Mouse (Mus musculus) testis, adult 2 months (tissue): ENCODE results near the gene Slc30a5. TPM values are rescaled to one million over a fixed set of nuclear protein-coding genes. Genes with fewer than 3 reads are reported as not detected.

ENCODE experiments used
- H3K27ac ChIP-seq: fragments of 200-500 bp; 2 replicates; pipeline ENCODE4 v1.5.1; 2012; ENCODE audit warnings: low read depth, low read length; ENCODE audit not compliant: control insufficient read depth, insufficient read depth
- H3K27me3 ChIP-seq: fragments of 200-500 bp; 2 replicates; pipeline ENCODE4 v1.6.1; 2012; ENCODE audit warnings: mild to moderate bottlenecking, low read length, moderate library complexity; ENCODE audit not compliant: control insufficient read depth, insufficient read depth
- H3K36me3 ChIP-seq: fragments of 200-500 bp; 2 replicates; pipeline ENCODE4 v1.6.1; 2012; ENCODE audit warnings: mild to moderate bottlenecking, low read length; ENCODE audit not compliant: control insufficient read depth, insufficient read depth
- H3K4me1 ChIP-seq: fragments of 200-500 bp; 2 replicates; pipeline ENCODE4 v1.6.1; 2012; ENCODE audit warnings: low read length; ENCODE audit not compliant: control insufficient read depth, insufficient read depth
- H3K4me3 ChIP-seq: fragments of 200-500 bp; 2 replicates; pipeline ENCODE4 v1.5.1; 2012; ENCODE audit warnings: low read depth, mild to moderate bottlenecking, low read length, moderate library complexity, mixed read lengths; ENCODE audit not compliant: control insufficient read depth
- CTCF ChIP-seq: fragments of 200-500 bp; IDR thresholded peaks from 2 replicates; pipeline ENCODE4 v1.5.1; 2012; ENCODE audit warnings: low read depth, mild to moderate bottlenecking, inconsistent platforms, low read length, moderate library complexity; ENCODE audit not compliant: control insufficient read depth, insufficient read depth, insufficient replicate concordance
- POLR2A ChIP-seq: fragments of 200-500 bp; IDR thresholded peaks from 2 replicates; pipeline ENCODE4 v1.6.1; 2012; ENCODE audit warnings: low read depth, mild to moderate bottlenecking, inconsistent platforms, low read length, moderate library complexity; ENCODE audit not compliant: control insufficient read depth
- polyA plus RNA-seq: library from polyadenylated mRNA; depleted of rRNA; stranded (reverse); fragments of >200 nt; gene quantifications from 2 replicates; pipeline ENCODE4 v1.2.3, GENCODE M21; 2012

The Slc30a5 gene
- polyA plus RNA-seq, 1 experiment: 12.5 TPM

DNA sequence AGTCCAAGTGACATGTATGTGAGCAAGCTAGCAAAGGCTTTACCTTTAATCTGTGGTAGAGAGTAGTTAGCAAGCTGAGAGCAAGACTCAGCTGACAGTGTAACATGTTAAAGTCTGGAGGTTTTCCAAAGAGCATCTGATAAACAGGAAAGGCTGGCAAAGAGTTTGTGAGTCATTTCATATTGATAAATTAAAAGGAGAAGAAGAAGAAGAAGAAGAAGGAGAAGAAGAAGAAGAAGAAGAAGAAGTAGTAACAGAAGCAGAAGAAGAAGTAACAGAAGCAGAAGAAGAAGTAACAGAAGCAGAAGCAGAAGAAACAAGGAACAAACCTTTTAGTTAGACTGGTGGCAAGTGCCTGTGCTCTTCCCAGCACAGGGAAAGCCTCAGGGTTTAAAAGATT is 1.6 kb upstream of the Slc30a5 start:
- Histone ChIP-seq H3K27me3 (no peaks in the 10 kb centered on the region), H3K4me1 (no peaks in the 10 kb centered on the region; the same call in 1 of the 2 replicates), H3K36me3 (no peaks in the 10 kb centered on the region), H3K27ac (no peak overlapping the region), H3K4me3 (no peak overlapping the region)
- TF ChIP-seq CTCF: no peak
- no peak for TF ChIP-seq POLR2A

DNA sequence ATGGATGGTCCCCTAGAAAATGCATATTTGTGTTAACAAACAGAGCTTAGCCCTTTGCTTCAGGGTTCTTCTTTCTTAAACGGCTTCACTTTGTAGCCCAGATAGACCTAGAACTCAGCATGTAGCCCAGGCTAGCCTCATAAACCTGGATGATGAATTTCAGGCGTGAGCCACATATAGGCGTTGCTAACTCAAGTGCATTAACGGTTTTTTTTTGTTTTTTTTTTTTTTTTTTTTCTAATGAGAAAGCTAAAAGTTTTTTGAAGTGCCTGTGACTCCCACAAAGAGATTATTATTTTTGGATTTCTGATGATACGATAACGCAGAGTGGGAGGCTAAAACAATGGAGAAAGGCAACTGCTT is 394 bp upstream of the Slc30a5 start:
- Histone ChIP-seq H3K4me1 (no peaks in the 10 kb centered on the region; the same call in 1 of the 2 replicates), H3K27me3 (no peaks in the 10 kb centered on the region), H3K4me3 (peak overlapping the region; percentile 80), H3K36me3 (no peaks in the 10 kb centered on the region; the same call in 1 of the 2 replicates), H3K27ac (no peak overlapping the region)
- TF ChIP-seq CTCF (no peak), POLR2A (no peak)

DNA sequence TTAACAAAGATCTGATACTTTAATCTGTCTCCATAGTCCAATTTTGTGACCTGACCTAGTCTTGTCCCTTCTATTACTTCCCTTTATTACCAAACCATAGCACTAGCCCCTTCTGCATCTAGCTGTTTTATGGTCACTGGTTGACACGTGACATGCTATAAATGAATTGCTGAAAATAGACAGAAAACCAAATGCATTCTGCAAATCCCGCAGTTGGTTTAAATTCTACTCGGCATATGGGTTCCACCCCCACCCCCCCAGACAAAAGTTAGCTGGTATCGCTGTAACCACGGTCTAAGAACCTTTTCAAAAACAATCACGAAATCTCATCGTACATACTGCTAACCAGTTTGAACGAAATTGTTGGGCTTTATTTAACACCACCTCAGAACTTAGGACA is 1.0 kb downstream of the Slc30a5 start:
- TF ChIP-seq POLR2A (no peak), CTCF (no peak)
- peak overlapping the region; percentile 69 for H3K27ac ChIP-seq

DNA sequence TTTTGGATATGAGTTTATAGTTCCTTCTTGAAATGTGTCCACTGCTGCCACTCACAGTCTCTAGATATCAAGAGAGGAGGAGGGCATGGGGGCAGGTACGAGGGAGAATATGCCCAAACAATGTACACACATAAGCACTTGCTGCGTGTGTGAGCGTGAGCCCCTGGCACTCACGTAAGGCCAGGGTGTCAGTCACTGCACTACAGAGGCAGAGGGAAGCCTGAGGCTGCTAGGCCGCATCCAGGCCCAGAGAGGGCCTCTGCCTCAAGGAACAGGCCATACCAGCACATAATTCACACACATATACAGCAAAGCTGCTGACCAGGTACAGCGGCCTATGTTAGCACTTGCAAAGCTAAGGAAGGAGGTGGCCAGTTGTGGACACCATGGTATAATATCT is 2.1 kb downstream of the Slc30a5 start:
- H3K4me3 ChIP-seq: no peak overlapping the region
- H3K27ac ChIP-seq: no peak overlapping the region
- no peak for TF ChIP-seq POLR2A
- no peak for TF ChIP-seq CTCF
- no peaks in the 10 kb centered on the region; the same call in 1 of the 2 replicates for H3K36me3 ChIP-seq
- no peaks in the 10 kb centered on the region; the same call in 1 of the 2 replicates for H3K4me1 ChIP-seq
- H3K27me3 ChIP-seq: no peaks in the 10 kb centered on the region

More for the DNA sequence above, 1.0 kb downstream of the Slc30a5 start:
- Histone ChIP-seq H3K36me3 (no peaks in the 10 kb centered on the region; the same call in 1 of the 2 replicates), H3K27me3 (no peaks in the 10 kb centered on the region), H3K4me3 (peak overlapping the region; percentile 80; the same call in 1 of the 2 replicates), H3K4me1 (no peaks in the 10 kb centered on the region; the same call in 1 of the 2 replicates)

DNA sequence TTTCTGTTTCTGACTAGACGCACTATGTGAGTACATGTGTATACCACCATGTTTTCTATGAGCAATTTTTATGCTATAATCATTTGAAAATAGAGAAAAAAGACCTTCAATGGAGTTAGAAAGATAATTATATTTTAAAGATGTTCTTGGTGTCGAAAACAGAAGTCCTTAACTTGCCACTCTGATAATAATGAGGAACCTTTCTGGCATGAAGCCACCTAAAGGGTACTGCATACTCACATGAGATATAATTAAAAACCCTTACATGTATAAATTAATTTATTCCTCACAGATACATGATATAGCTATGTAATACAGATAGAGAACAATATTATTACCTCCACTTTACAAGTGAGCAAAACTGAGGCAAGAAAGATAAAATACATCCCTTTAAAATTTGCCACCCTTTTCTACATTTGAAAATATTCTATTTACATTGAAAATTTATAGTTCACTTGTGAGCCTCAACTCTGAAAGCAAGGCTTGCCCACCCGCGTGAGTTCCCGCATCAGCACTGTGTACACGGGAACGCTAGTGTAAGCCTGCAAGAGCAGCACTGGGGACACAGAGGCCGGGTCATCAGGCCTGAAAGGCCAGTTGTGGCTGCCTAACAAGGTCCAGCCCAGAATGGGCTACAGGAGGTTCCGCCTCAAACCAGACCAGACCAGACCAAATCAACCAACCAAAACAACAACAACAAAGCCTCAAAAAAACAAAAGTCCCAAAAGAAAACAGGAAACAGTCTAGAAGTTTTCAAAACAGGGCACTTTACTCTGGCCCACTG is 7.4 kb downstream of the Slc30a5 start:
- no peak for TF ChIP-seq CTCF
- no peak for TF ChIP-seq POLR2A
- no peak overlapping the region for H3K27ac ChIP-seq
- H3K27me3 ChIP-seq: no peaks in the 10 kb centered on the region
- H3K4me1 ChIP-seq: no peaks in the 10 kb centered on the region
- no peaks in the 10 kb centered on the region; the same call in 1 of the 2 replicates for H3K36me3 ChIP-seq
- no peak overlapping the region for H3K4me3 ChIP-seq

DNA sequence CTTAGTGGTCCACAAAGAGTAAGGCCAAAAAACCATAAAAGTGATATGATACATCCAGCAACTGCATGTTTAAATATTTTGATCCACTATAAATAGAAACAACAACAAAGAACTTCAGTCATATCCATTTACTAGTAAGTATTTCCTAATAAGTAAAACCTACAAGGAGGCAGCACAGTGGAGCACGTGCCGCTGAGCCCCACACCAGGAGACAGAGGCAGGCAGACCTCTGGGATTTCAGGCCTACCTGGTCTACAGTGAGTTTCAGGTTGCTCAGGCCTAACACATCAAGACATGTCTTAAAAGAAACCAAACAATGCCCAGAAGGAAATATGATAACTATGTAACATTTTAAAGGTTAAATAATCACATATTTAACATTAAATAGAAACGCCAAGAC is 8.3 kb downstream of the Slc30a5 start:
- Histone ChIP-seq H3K27ac (no peak overlapping the region), H3K36me3 (no peaks in the 10 kb centered on the region; the same call in 1 of the 2 replicates), H3K4me1 (no peaks in the 10 kb centered on the region), H3K4me3 (no peak overlapping the region), H3K27me3 (no peaks in the 10 kb centered on the region)
- TF ChIP-seq POLR2A (no peak), CTCF (no peak)

DNA sequence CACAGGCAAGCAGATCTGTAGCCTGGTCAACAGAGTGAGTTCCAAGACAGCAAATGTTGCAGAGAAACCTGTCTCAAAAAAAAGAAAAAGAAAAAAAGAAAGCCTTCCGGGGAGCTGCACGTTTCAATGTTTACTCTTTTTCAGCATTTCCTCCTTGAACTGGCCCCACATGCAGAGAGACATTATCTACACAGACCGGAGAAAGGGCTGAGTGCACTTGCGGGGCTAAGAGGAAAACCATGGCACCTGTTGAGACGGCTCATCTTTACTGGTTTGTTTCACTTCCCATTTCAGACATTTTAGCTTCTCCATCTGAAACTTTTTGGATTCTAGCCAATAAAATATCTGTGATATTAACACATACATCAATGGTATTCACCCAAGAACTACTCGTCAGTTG is 8.9 kb downstream of the Slc30a5 start:
- Histone ChIP-seq H3K27me3 (no peaks in the 10 kb centered on the region), H3K4me3 (no peak overlapping the region), H3K36me3 (no peaks in the 10 kb centered on the region; the same call in none of the 2 replicates), H3K4me1 (no peaks in the 10 kb centered on the region), H3K27ac (no peak overlapping the region)
- TF ChIP-seq CTCF: no peak
- TF ChIP-seq POLR2A: no peak
